Mouse (Mus musculus) stomach, postnatal 0 days (tissue): Measurements from ENCODE around the gene Islr.

Source experiments
- CTCF ChIP-seq: IDR thresholded peaks from 2 replicates; pipeline ENCODE4 v1.5.1; 2016; ENCODE audit warnings: antibody characterized with exemption, low read depth, mild to moderate bottlenecking, moderate library complexity
- EP300 ChIP-seq: optimal IDR thresholded peaks from 2 replicates; pipeline ENCODE3; 2016; ENCODE audit warnings: antibody characterized with exemption

GRCm38 (mm10) chr9:58125085-58125484 lies 79.0 kb downstream of the Islr start:
- TF ChIP-seq CTCF = no peak
- no peak for TF ChIP-seq EP300
